Mouse (Mus musculus) gastrocnemius, postnatal 36 days (tissue): Measurements from ENCODE around the gene Sec14l3. TPM values are rescaled to one million over a fixed set of nuclear protein-coding genes. Genes with fewer than 3 reads are reported as not detected.
"Not testable (repeated sequence)": the region's sequence is repeated elsewhere in the genome, so short reads cannot be mapped to it uniquely, and the experiment has no call there.

Experiments
- DNase-seq, 2 experiments: peaks; one replicate each; pipeline ENCODE4 v3.0.0; 2022
- intact Hi-C: fragments of 180-260 bp; cut with DNase I; formaldehyde crosslinking; loops from one replicate; pipeline ENCODE4 v1.15.1; 2025
- long read RNA-seq, 2 experiments: library from polyadenylated mRNA; stranded (forward); transcript quantifications; one replicate each; pipeline ENCODE4 v2.0.0; 2021
- total RNA-seq, 2 experiments: library from RNA; stranded (reverse); gene quantifications; 2 replicates each; pipeline ENCODE4 v1.2.3; 2021

Sec14l3 gene
- total RNA-seq: not detected
- long read RNA-seq, experiment 1: 0 reads
- long read RNA-seq, experiment 2: 0 reads

GRCm38 (mm10) chr11:4064627-4065122, at the start of gene Sec14l3:
Gene Sec14l3 (plus strand): TSS chr11:4064841.
- no peak for DNase-seq
- intact Hi-C loops: no loop called here

DNA sequence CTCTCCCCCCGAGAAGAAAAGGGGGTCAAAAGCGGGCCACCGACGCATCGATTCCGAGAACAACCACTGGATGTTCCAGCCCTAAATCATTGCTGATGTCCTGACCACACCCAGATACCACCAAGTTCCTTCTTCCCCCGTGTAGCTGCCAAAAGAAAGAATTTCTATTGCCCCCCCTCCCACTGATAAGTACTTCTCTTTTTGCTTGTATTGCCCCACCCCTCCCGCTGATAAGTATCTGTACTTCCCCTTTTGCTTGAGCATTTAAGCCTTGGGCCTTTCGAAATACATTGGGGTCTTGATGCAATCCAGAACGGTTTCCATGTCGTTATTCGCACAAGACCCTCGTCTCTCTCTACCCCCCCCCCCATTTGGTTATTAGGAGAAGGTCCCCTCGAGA, 48.8 kb upstream of the Sec14l3 start:
- DNase-seq, intact Hi-C loops: not testable (repeated sequence)

DNA sequence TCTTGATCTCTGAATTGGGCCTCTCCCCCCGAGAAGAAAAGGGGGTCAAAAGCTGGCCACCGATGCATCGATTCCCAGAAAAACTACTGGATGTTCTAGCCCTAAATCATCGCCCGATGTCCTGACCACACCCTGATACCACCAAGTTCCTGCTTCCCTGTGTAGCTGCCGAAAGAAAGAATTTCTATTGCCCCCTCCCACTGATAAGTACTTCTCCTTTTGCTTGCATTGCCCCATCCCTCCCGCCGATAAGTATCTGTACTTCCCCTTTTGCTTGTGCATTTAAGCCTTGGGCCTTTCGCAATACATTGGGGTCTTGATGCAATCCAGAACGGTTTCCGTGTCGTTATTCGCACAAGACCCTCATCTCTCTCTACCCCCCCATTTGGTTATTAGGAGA, 42.5 kb upstream of the Sec14l3 start:
- DNase-seq: not testable (repeated sequence)

GRCm38 (mm10) chr11:4023321-4023720, 41.3 kb upstream of the Sec14l3 start:
- DNase-seq: no peak
- intact Hi-C loops: no loop called here

More for the DNA sequence above, 42.5 kb upstream of the Sec14l3 start:
- intact Hi-C loops: not testable (repeated sequence)

DNA sequence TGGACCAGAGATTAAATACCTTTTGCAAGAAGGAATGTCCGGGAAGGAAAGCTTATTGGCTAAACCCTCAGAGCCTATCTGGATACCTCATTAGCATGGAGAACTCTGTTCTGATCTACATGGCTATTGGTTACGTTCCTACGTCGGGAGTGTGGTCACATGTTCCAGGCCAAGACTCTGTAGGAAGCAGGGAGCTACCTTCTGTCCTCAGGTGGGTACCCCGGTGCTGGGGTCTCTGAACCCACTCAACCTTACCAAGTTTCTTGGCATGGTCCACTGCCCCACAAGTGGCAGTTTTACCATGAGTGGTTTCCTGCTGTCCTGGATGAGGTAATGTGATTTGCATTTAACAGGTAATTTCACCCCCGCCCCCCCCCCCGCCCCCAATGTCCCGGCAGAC, 37.6 kb upstream of the Sec14l3 start:
- DNase-seq: no peak
- intact Hi-C loops: no loop called here

DNA sequence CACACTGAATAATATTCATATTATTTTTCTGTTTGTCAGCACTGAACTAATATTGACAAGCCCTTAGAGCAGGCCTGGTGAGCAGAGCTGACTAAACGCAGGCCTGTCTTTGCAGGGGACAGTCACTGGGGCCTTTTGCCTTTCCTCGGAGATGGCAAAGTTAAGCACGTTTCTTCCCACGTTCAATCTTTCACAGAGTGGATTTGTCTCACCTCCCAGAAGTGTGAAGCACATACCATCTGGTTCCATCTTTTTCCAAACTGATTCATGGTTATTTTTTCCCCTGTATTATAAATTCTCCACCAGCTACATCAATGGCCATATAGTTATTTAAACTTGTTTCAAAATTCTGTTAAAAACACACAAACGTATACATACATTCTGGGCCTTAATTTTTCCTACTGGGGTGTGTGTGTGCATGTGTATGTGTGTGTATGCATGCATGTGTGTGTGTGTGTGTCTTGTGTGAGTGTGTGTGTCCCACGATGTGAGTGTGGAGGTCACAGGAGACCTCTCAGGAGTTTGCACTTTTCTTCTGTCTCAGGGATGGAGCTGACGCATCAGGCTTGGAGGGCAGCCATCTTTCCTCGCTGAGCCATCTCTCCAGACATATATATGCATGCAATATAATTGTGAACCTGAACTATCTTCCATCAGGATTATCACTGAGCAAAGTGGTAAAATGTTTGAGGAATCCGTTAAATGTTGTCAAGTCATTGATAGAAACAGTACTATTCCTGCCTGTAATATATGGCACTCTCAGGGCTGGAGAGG, 36.9 kb upstream of the Sec14l3 start:
- intact Hi-C loops: no loop called here
- DNase-seq: no peak

DNA sequence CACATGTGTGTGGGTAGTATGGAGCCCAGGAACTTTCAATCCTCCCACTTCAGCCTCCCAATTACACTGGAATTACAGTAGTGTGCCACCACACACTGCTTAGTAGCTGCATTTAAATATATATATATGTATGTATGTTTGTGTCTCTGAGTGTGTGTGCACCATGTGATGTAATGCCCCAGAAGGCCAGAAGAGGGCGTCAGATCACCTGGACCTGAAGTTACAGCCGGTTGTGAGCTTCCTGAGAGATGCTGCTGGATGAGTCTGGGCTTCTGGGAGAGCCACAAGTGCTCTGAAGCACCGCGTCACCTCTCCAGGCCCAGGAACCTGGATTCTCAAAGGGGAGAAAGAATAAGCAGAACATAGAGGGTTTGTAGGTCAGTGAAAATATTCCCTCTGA, 35.3 kb upstream of the Sec14l3 start:
- no peak for DNase-seq
- intact Hi-C loops: no loop called here

DNA sequence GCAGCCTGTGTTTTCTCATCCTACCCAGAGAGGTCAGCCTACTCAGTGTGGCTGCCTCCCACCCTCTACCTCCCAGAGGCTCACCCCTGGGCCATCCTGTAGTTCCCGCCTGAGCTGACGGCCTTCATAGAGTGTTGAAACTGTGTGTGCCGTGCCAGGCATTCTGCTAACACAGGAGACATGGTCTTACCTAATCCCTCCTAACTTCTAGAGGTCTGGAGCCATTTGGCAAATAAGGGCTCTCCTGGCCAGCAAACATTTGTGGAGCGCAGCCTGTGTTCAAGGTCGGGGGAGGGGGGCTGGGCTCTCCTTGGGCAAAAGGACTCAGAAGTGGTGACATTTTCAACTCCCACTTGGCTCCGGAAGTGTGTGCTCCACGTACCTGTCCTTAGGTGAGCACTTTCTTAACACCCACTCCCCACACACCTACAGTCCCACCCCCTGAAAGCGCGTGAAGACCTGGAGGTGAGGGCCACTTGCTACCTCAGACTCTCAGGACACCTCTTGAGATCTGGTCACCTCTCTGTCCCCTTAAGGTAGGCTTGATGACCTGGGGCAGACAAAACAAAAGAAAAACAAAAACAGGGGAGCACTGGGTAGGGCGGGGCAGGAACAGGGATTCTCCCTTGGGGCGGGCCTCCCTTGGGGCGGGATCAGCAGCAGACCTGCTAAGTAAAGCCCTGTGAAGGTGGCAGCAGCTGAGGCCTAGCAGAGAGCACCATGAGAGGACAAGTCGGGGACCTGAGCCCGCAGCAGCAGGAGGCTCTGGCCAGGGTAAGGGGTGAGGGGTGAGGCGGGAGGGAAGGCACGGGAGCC, 33.3 kb upstream of the Sec14l3 start, which contains the start of gene Sec14l4:
Gene Sec14l4, plus strand, starts transcription at position 337 of the 816 bp plus-strand sequence.
- no peak for DNase-seq
- intact Hi-C loops: no loop called here

GRCm38 (mm10) chr11:4031961-4032360, 32.7 kb upstream of the Sec14l3 start:
- intact Hi-C loops: no loop called here
- no peak for DNase-seq

DNA sequence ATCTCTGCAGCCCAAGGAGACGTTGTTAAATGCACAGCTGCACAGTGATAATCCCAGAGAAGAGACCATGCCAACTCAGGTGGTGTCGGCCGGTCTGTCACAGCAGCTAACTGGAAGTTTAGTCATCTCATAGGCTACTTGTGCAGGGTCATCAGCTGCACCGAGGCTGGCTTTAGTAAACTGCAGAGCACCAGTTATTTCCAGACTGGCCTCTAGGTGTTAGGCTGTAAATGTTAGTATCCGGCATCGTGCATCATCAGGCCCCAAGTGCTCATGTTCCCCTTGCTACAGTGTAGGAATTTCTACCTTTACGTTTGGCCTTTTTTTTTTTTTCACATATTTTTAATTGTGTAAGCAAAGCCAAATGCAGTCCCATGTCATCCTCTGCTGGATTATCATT, 31.2 kb upstream of the Sec14l3 start:
- no peak for DNase-seq
- intact Hi-C loops: no loop called here

GRCm38 (mm10) chr11:4034169-4034568, 30.5 kb upstream of the Sec14l3 start:
- intact Hi-C loops: no loop called here

DNA sequence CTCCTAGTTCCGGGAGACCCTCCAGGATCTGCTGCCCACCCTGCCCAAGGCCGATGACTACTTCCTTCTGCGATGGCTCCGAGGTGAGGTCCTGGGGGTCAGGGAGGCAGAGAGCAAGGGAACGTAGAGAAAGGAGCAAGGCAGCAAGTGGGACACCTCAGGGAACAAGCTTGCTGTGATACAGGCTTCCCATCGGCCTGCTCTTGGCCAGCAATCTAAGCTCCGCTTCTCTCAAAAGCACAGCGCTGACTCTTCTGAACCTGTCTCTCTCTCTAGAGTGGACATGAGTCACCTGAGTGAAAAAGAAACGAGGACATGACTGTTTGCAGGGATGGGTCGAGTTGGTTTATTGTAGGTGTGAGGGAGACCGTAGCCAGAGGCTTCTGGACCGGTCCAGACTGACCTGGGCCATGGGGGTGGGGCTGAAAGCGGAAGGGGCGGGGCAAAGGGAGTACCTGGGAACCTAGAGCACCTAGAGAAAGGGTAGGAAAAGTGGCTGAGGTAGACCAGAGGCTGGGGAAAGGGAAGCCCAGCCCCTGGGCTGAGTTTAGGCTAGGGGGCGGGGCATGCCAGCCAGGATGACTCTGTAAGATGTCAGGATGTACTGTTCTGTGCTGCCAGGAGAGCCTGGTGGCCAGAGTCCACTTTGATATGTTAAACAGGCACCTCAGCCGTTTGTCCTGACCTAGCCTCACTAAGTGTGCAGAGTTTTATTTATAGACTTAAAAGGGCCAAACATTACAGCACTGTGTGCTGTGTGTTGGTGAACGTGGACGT, 29.3 kb upstream of the Sec14l3 start:
- intact Hi-C loops: no loop called here
- no peak for DNase-seq

More at GRCm38 (mm10) chr11:4034169-4034568, 30.5 kb upstream of the Sec14l3 start:
- no peak for DNase-seq

DNA sequence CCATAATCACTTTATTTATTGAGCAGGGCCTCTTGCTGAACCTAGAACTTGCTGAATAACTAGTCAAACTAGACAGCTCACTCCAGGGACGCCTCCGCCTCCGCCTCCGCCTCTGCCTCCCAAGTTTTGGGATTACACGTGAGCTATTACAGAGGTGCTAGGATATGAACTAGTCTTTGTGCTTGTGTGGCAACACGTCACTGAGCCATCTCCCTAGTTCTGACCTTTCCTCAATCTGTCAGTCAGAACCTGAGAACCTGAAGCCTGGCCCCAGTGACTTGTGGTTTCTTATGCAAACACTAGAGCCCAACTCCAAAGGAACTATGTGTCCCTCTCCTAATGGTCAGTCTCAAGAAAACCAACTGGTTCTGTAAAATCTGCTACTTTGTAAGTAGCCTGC, 28.7 kb upstream of the Sec14l3 start:
- no peak for DNase-seq
- intact Hi-C loops: no loop called here

DNA sequence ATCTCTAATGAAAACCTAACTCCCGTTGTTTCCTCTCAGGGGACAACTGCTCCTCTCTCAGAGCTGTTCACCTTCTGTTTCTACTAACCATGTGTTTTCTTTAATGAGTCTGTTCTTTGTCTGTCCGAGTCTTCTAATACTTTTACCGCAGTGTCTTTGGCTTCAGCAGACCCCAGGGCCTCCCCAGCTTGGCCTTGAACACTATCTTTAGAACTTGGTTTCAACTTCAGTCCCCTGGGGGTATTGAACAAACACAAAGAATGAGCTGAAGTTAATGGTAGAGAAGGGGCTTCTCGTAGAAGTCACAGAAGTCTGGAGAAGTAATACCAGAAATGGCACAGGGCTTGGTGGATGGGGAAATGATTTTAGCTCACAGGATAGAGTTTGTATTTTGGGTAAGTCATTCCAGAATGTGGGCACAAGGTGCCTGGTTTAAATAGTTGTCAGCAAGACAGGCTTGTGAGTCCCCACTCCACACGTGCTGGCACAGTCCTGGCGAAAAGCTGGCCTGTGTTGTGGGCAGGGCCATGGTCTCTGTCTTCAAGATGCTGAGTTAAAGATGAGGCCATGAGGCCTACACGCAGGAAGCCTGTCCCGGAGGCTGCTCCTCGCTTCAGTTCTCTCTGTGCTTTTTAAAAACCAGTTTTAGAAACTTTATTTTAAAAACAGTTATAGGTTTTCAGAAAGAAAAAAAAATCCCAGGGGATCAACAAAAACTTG, 28.1 kb upstream of the Sec14l3 start:
- intact Hi-C loops: no loop called here

GRCm38 (mm10) chr11:4039951-4040350, 24.7 kb upstream of the Sec14l3 start:
- intact Hi-C loops: no loop called here
- no peak for DNase-seq

More for the DNA sequence above, 28.1 kb upstream of the Sec14l3 start:
- no peak for DNase-seq

- no peak for DNase-seq
- intact Hi-C loops: no loop called here
Observed at GRCm38 (mm10) chr11:4041123-4041625, 23.5 kb upstream of the Sec14l3 start.

DNA sequence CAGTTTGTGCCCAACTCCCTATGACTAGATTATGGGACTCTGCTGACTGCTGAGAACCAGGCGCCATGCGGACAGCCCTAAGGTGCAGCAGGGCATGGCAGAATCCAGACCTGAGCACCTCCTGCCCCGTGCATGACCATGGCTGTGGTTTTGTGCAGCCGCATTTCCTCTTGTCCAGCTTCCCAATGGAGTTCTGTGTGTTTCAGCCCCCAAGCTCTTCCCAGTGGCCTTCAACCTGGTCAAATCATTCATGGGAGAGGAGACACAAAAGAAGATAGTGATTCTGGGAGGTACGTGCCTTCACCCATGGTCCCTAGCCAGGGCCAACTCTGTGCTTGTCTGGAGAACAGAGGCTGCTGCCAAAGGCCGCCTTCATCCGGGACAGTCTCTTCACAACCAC, 21.6 kb upstream of the Sec14l3 start:
- intact Hi-C loops: no loop called here
- DNase-seq: no peak

GRCm38 (mm10) chr11:4046526-4046925, 18.1 kb upstream of the Sec14l3 start:
- intact Hi-C loops: no loop called here
- DNase-seq: no peak

DNA sequence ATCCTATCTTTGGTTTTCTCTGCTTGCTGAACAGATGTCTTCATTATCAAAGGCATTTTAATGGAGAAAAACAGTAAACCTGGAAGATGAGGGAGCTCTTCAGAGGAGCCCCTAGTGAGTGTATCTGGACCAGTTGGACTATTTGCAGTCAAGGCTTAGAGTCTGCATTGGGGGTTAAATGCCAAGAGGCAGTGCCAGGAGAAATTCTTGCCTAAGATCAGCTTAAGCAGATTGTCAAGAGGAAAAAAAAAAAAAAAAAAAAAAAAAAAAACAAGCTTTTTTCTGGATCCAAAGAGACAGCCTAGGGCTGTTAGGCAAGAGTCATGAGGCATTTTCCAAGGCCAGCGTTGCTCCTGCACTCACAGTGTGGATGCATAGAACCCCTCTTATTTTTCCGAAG, 16.9 kb upstream of the Sec14l3 start:
- DNase-seq: no peak
- intact Hi-C loops: no loop called here

DNA sequence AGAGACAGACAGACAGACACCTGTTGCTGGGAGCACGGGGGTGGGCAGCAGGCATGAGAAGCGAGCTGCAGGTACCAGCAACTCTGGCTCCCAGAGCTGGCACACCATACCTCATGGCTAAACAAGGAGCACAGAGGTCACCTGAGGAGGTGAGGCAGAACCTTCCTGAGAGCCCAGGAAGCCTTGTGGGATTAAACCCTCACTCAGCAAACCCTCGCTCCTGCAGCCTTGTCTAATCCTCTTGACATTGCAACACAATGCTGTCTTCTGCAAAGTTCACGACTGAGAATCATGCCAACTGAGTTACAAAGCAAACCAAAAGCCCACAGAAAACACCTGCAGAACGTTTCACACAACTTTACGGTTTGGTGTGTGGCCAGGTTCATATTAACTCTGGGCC, 16.2 kb upstream of the Sec14l3 start:
- intact Hi-C loops: no loop called here

More for the DNA sequence above, 16.2 kb upstream of the Sec14l3 start:
- DNase-seq: no peak
